Mouse (Mus musculus) midbrain, postnatal 0 days (tissue): ENCODE data around the gene Rps19. TPM values are rescaled to one million over a fixed set of nuclear protein-coding genes. Genes with fewer than 3 reads are reported as not detected.

Experiments used
- ATAC-seq: fragments of 200-750 bp; cut with Nextera tagmentation; 2 replicates; pipeline ENCODE4 v1.8.0; 2017; ENCODE audit warnings: moderate number of reproducible peaks, mild to moderate bottlenecking, moderate TSS enrichment, moderate library complexity; ENCODE audit not compliant: low FRiP score
- DNase-seq: peaks from one replicate; pipeline ENCODE4 v3.0.0-alpha.2; 2015; ENCODE audit warnings: low spot score
- H3K27ac ChIP-seq: fragments of 300-500 bp; sonication (generic); 2 replicates; pipeline ENCODE4 v1.5.1; 2014; ENCODE audit warnings: low read depth, mild to moderate bottlenecking, low read length, mixed read lengths
- H3K27me3 ChIP-seq: fragments of 300-500 bp; sonication (generic); 2 replicates; pipeline ENCODE4 v1.6.1; 2014; ENCODE audit warnings: low read length, control low read depth, mixed read lengths; ENCODE audit not compliant: insufficient read depth
- H3K36me3 ChIP-seq: fragments of 300-500 bp; sonication (generic); 2 replicates; pipeline ENCODE4 v1.6.1; 2014; ENCODE audit warnings: low read length, control low read depth, mixed read lengths; ENCODE audit not compliant: insufficient read depth
- H3K4me1 ChIP-seq: fragments of 300-500 bp; sonication (generic); 2 replicates; pipeline ENCODE4 v1.6.1; 2014; ENCODE audit warnings: mild to moderate bottlenecking, control low read depth, antibody characterized with exemption, low read length, mixed read lengths; ENCODE audit not compliant: insufficient read depth
- H3K4me2 ChIP-seq: fragments of 300-500 bp; sonication (generic); 2 replicates; pipeline ENCODE4 v1.6.1; 2014; ENCODE audit warnings: low read depth, mild to moderate bottlenecking, low read length, mixed read lengths; ENCODE audit not compliant: poor library complexity, severe bottlenecking
- H3K4me3 ChIP-seq: fragments of 300-500 bp; sonication (generic); 2 replicates; pipeline ENCODE4 v1.5.1; 2014; ENCODE audit warnings: low read depth, mild to moderate bottlenecking, low read length, moderate library complexity
- H3K9ac ChIP-seq: fragments of 300-500 bp; sonication (generic); replicated peaks from 2 replicates; pipeline ENCODE4 v1.6.1; 2014; ENCODE audit warnings: mild to moderate bottlenecking, low read length, moderate library complexity, mixed read lengths; ENCODE audit not compliant: poor library complexity, severe bottlenecking
- H3K9me3 ChIP-seq: fragments of 300-500 bp; sonication (generic); 2 replicates; pipeline ENCODE4 v1.6.1; 2016; ENCODE audit warnings: low read length, control low read depth
- CTCF ChIP-seq: IDR thresholded peaks from 2 replicates; pipeline ENCODE4 v1.5.1; 2016; ENCODE audit warnings: antibody characterized with exemption, mild to moderate bottlenecking
- WGBS: fragments of 180-500 bp; shearing (Covaris S2); extraction: QIAGEN DNeasy Blood & Tissue Kit; methylation state at CpG from one replicate; pipeline ENCODE4 v1.1.7; 2014; 5-methylcytosine and 5-hydroxymethylcytosine counted together
- polyA plus RNA-seq: library from polyadenylated mRNA; unstranded; fragments of >200 nt; fragmentation: Nextera tagmentation; extraction: Ambion mirVana; gene quantifications from 2 replicates; pipeline ENCODE4 v1.2.1, GENCODE M21; 2015
- total RNA-seq: library from RNA; depleted of rRNA; stranded (reverse); fragments of >200 nt; gene quantifications from 2 replicates; pipeline ENCODE4 v1.2.3, GENCODE M21; 2014

Rps19 gene
- total and polyA plus RNA-seq, 2 experiments from 2014 or later = 364 to 1,202 TPM

DNA sequence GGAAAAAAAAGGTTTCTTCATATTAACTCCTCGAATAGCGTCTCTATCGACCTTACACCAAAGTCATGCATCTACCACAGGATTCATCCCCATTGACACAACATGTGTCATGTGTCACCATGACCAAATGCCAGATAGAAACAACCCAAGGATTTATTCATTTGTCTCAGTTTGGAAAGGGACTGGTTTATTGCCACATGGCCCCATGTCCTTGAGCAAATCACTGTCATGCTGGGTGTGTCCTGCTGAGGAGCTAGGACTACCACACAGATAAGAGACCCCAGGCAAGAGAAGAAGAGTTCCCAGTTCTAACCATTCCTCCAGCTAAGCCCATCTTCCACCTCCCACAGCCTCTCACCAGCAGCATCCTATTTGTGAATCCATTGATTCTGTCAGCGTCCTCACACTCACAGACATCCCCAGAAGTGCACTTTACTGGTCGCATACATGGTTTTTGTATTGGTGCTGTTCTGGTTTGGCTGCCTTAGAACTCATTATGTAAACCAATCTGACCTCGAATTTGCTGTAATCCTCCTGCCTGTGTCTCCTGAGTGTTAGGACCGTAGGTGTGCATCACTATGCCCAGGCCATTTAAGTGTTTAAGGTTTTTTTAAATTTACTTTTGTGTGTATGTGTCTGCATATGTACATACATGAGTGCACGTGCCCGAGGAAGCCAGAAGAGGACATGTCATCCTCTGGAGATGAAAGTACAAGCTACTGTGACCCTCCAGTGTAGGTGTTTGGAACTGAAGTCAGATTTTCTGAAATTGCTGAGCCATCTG, 1.6 kb upstream of the Rps19 start:
- Histone ChIP-seq H3K4me1 (peaks cover 9% of the 10 kb centered on the region), H3K27ac (no peak overlapping the region), H3K27me3 (no peaks in the 10 kb centered on the region), H3K9ac (no peak overlapping the region), H3K36me3 (peaks cover 7% of the 10 kb centered on the region), H3K4me3 (no peak overlapping the region), H3K9me3 (no peaks in the 10 kb centered on the region), H3K4me2 (no peak overlapping the region)
- 91% methylated on average over 9 of the region's 9 CpGs for WGBS
- no peak for ATAC-seq
- TF ChIP-seq CTCF = no peak
- DNase-seq = no peak

DNA sequence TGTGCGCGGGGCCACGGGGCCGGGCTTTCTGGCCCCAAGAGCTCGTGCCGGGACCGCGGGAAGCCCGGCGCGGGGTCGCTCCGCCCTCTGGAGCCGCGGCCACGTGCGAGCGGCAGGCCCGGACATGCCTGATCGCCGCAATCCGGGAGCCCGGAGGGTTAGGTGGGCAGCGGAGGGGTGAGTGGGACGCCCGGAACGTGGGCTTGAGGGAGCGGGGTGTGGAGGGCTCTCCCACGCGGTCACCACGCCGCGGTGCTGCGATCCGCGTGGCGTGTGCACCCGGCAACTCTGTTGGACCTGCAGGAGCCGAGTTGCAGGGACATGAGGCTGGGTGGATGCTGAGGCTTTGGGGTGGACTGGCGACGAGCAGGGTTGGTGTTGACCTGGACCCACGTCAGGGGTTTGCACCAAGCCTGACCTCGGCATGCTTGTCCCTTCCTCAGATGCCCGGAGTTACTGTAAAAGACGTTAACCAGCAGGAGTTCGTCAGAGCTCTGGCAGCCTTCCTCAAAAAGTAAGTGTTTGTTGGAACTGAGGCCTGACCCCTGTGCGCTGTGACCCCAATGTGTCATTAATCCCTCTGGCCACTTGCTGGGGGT, 621 bp downstream of the Rps19 start:
- DNase-seq = no peak
- 1% methylated on average over 47 of the region's 47 CpGs for WGBS
- Histone ChIP-seq H3K36me3 (peaks cover 29% of the 10 kb centered on the region), H3K9ac (peak overlapping the region; percentile 99), H3K27ac (peak overlapping the region; percentile 92), H3K4me2 (peak overlapping the region; percentile 76), H3K27me3 (no peaks in the 10 kb centered on the region), H3K9me3 (no peaks in the 10 kb centered on the region), H3K4me3 (peak overlapping the region; percentile 99), H3K4me1 (peaks cover 9% of the 10 kb centered on the region)
- ATAC-seq = no peak; the same call in 1 of the 2 replicates
- TF ChIP-seq CTCF = no peak

DNA sequence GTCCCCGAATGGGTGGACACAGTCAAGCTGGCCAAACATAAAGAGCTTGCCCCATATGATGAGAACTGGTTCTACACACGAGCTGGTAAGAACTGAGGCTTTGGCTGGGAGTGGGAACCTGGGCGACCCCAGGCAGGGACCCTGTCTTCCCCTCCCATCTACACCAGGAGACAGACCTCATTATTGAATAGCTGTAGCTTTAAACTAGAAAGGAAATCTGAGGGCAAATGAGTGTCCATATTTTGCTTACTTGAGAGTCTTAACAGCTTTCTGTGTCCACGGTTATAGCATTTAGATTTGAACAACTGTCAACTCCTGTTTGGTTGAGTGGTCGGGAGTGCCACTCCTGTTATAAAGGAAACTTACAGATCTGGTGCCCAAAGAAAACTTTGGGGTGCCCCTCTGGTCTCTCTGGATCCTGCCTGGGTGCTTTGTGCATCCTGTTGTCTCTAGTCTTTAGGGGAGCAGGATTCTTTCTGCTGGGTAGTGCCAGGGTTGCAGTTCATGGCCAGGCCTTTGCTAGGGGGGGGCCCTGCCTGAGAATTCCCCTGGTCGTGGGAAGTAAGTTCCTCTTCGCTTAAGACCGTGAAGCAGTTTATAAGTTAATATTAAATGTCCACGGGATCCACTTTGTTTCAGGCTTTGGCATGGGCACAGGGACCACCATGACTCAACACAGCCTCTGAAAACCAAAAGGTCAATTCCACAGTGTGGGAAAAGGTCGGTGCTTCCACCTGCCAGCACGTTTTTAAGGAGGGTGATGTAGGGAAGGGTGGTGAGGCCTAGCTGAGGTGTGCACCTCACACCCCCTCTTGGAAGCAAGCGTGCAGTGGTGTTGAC, 1.5 kb downstream of the Rps19 start:
- TF ChIP-seq CTCF = no peak
- 40% methylated on average over 12 of the region's 12 CpGs for WGBS
- ATAC-seq = no peak

DNA sequence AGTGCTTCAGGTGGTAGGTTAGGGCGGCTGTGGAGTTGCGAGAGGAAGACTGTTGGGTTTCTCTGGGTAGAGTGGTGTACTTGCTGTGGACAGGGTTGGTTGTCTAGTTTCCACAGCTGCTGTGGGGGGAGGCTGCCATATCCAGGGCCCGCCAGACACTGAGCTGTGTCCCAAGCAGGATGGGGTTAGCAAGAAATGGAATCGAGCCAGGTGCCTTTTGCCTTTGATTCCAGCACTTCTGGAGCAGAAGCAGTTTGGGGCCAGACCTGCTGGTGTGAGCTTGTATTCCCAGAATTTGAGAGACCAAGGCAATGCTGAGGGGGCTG, 2.1 kb downstream of the Rps19 start:
- no peak overlapping the region for H3K27ac ChIP-seq
- peaks cover 34% of the 10 kb centered on the region for H3K36me3 ChIP-seq
- peak overlapping the region; percentile 99 for H3K9ac ChIP-seq
- H3K4me1 ChIP-seq = peaks cover 9% of the 10 kb centered on the region
- ATAC-seq (no peak), DNase-seq (no peak)
- no peak overlapping the region for H3K4me3 ChIP-seq
- 71% methylated on average over 4 of the region's 4 CpGs for WGBS
- no peak for TF ChIP-seq CTCF
- H3K27me3 ChIP-seq = no peaks in the 10 kb centered on the region
- H3K4me2 ChIP-seq = peak overlapping the region; percentile 76
- no peaks in the 10 kb centered on the region for H3K9me3 ChIP-seq

More for the DNA sequence above, 1.5 kb downstream of the Rps19 start:
- H3K36me3 ChIP-seq = peaks cover 34% of the 10 kb centered on the region
- no peak for DNase-seq
- H3K9me3 ChIP-seq = no peaks in the 10 kb centered on the region
- peak overlapping the region; percentile 76 for H3K4me2 ChIP-seq
- peaks cover 9% of the 10 kb centered on the region for H3K4me1 ChIP-seq
- peak overlapping the region; percentile 99 for H3K4me3 ChIP-seq
- H3K27ac ChIP-seq = no peak overlapping the region
- peak overlapping the region; percentile 99 for H3K9ac ChIP-seq
- H3K27me3 ChIP-seq = no peaks in the 10 kb centered on the region

DNA sequence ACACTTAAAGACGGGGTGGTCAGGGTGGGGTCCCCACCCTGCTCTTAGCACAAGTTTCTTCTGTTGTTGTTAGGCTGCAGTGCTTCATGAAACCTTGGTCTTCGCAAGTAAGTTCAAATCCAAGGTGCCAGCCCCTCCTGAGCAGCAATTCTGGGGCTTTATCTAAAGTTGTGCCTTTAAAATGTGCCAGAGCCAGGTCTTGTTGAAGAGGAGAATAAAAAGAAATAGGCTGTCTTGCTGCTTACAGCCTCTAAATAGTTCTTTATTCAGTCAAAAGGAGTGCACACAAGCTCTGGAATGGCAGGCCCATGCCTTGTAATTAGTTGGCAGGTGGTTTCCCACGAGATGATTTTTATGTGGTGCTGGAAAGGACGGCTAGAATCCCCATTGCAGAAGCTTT, 2.9 kb downstream of the Rps19 start:
- Histone ChIP-seq H3K36me3 (peaks cover 34% of the 10 kb centered on the region), H3K9me3 (no peaks in the 10 kb centered on the region), H3K4me3 (no peak overlapping the region), H3K4me2 (no peak overlapping the region), H3K4me1 (peaks cover 9% of the 10 kb centered on the region), H3K9ac (0 out of 2 replicates have a peak overlapping the region, but pooled peaks have one; percentile 13), H3K27me3 (no peaks in the 10 kb centered on the region), H3K27ac (no peak overlapping the region)
- no peak for TF ChIP-seq CTCF
- ATAC-seq = no peak
- no peak for DNase-seq
- WGBS = 77% methylated on average over 4 of the region's 4 CpGs
